Mouse (Mus musculus): ENCODE results near the gene Cstf2. TPM values are rescaled to one million over a fixed set of nuclear protein-coding genes. Genes with fewer than 3 reads are reported as not detected.

The Cstf2 gene
- polyA plus RNA-seq, 1 experiment from 2014 or later, result 83.8 TPM

- H3K9me3 ChIP-seq (ENCODE audit: control insufficient read depth, low read length), result no peaks in the 10 kb centered on the region
- DNase-seq (no peak), ATAC-seq (ENCODE audit: low FRiP score, low TSS enrichment) (no peak)
- no peak overlapping the region for H3K4me3 ChIP-seq (replicated peaks; ENCODE audit: low read depth, low read length)
- H3K27me3 ChIP-seq (ENCODE audit: control insufficient read depth, insufficient read depth, low read length), result no peaks in the 10 kb centered on the region
- no peak overlapping the region for H3K9ac ChIP-seq (replicated peaks; ENCODE audit: low read length)
- no peaks in the 10 kb centered on the region for H3K36me3 ChIP-seq (ENCODE audit: control insufficient read depth, insufficient read depth, low read length)
- H3K4me2 ChIP-seq (ENCODE audit: low read length), result no peak overlapping the region
- H3K4me1 ChIP-seq (ENCODE audit: control insufficient read depth, insufficient read depth, low read length), result no peaks in the 10 kb centered on the region
- 75% methylated on average over 2 of the region's 2 CpGs for WGBS
- H3K27ac ChIP-seq (replicated peaks; ENCODE audit: low read depth, low read length), result no peak overlapping the region
These were observed 43.7 kb downstream of the Cstf2 start for GRCm38 (mm10) chrX:134102641-134103040.

DNA sequence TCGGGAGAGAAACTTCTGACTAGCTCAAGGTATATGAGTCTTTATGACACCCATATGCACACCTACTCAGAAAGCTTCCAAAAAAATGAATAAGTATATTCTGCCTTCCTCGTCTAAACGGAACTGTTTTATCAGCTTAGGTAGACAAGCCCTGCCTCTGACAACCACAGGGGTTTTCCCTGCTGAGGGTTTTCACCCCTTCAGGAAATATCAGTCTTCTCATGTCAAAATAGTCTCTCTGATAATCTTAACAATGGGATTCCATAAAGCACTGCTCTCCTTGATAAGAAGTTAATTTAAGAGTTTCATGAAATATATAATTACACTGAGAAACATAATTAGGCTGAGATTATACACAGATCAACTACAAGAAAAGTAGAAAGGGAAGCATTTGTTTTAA lies 52.8 kb downstream of the Cstf2 start:
- H3K4me1 ChIP-seq (ENCODE audit: control insufficient read depth, insufficient read depth, low read length), result no peaks in the 10 kb centered on the region
- DNase-seq (no peak), ATAC-seq (ENCODE audit: low FRiP score, low TSS enrichment) (no peak)
- H3K4me3 ChIP-seq (replicated peaks; ENCODE audit: low read depth, low read length), result no peak overlapping the region
- no peaks in the 10 kb centered on the region for H3K9me3 ChIP-seq (ENCODE audit: control insufficient read depth, low read length)
- H3K9ac ChIP-seq (replicated peaks; ENCODE audit: low read length), result no peak overlapping the region
- WGBS, result 90% methylated on average over 3 of the region's 3 CpGs
- H3K27ac ChIP-seq (replicated peaks; ENCODE audit: low read depth, low read length), result no peak overlapping the region
- no peaks in the 10 kb centered on the region for H3K36me3 ChIP-seq (ENCODE audit: control insufficient read depth, insufficient read depth, low read length)
- no peak overlapping the region for H3K4me2 ChIP-seq (ENCODE audit: low read length)
- no peaks in the 10 kb centered on the region for H3K27me3 ChIP-seq (ENCODE audit: control insufficient read depth, insufficient read depth, low read length)

DNA sequence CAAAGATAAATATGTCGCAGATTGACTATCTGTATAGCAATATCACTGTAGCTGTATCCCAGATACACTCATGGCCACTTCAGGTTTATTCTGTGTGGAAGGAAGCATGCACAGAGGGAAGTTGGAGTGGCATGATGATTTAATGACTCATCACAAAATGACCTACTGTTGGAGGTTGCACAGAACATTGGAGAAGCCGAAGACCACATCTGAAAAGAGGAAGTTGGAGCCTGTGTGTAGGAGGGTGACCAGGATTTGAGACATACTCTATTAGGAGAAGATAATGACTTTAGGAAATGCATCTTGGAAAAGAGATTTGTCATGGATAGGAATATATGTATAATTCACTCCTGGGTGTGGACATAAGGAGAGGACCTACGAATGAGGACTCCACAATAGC lies 57.4 kb downstream of the Cstf2 start:
- ATAC-seq (ENCODE audit: low FRiP score, low TSS enrichment) (no peak), DNase-seq (no peak)
- Histone ChIP-seq H3K27ac (replicated peaks; ENCODE audit: low read depth, low read length) (no peak overlapping the region), H3K9ac (replicated peaks; ENCODE audit: low read length) (no peak overlapping the region), H3K4me3 (replicated peaks; ENCODE audit: low read depth, low read length) (no peak overlapping the region), H3K36me3 (ENCODE audit: control insufficient read depth, insufficient read depth, low read length) (no peaks in the 10 kb centered on the region), H3K4me1 (ENCODE audit: control insufficient read depth, insufficient read depth, low read length) (no peaks in the 10 kb centered on the region), H3K9me3 (ENCODE audit: control insufficient read depth, low read length) (no peaks in the 10 kb centered on the region), H3K27me3 (ENCODE audit: control insufficient read depth, insufficient read depth, low read length) (no peaks in the 10 kb centered on the region), H3K4me2 (ENCODE audit: low read length) (no peak overlapping the region)
- WGBS, result 83% methylated on average over 3 of the region's 3 CpGs

DNA sequence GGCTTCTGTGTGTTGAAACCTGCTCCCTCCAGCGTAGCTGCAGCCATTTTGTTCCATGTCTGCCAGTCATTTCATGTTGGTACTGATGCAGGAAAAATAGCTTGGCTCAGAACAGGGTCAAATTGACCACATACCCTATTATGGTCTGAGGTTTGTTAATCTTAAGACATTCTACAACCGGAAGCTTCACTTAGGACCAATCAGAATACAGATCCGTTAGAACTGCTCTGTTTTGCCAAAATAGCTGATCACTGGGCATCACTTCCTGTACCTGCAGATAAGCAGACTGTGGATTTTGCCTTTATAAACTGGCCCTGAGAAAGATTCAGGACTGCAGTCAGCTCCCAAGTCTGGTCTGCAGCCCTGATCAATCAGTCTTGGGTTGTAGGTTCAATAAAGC lies 69.6 kb downstream of the Cstf2 start:
- Histone ChIP-seq H3K36me3 (ENCODE audit: control insufficient read depth, insufficient read depth, low read length) (no peaks in the 10 kb centered on the region), H3K9me3 (ENCODE audit: control insufficient read depth, low read length) (no peaks in the 10 kb centered on the region), H3K27ac (replicated peaks; ENCODE audit: low read depth, low read length) (no peak overlapping the region), H3K27me3 (ENCODE audit: control insufficient read depth, insufficient read depth, low read length) (no peaks in the 10 kb centered on the region; the same call in 1 of the 2 replicates), H3K4me2 (ENCODE audit: low read length) (no peak overlapping the region), H3K9ac (replicated peaks; ENCODE audit: low read length) (no peak overlapping the region), H3K4me1 (ENCODE audit: control insufficient read depth, insufficient read depth, low read length) (no peaks in the 10 kb centered on the region), H3K4me3 (replicated peaks; ENCODE audit: low read depth, low read length) (no peak overlapping the region)
- WGBS, result 87% methylated on average over 3 of the region's 3 CpGs
- DNase-seq, result no peak
- no peak for ATAC-seq (ENCODE audit: low FRiP score, low TSS enrichment)

DNA sequence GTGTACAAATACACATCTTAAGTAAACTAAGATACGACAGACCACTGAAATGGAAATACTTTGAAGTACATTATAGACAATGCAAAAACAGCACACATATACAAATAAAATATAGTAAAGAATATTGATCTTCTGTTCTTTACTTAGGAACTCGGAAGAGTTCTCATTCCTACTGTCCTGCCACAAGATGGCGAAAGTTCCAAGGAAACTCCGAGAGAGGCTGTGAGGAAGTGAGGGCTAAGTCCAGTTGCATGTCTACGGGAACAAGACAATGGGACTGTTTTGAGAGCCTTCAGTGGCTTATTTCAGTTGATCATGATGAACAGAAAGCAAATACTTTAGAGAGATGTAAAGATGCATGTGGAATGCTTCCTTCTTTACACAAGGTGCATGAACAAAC lies 73.3 kb downstream of the Cstf2 start:
- Histone ChIP-seq H3K9me3 (ENCODE audit: control insufficient read depth, low read length) (no peaks in the 10 kb centered on the region), H3K36me3 (ENCODE audit: control insufficient read depth, insufficient read depth, low read length) (no peaks in the 10 kb centered on the region), H3K27me3 (ENCODE audit: control insufficient read depth, insufficient read depth, low read length) (no peaks in the 10 kb centered on the region), H3K27ac (replicated peaks; ENCODE audit: low read depth, low read length) (no peak overlapping the region), H3K9ac (replicated peaks; ENCODE audit: low read length) (no peak overlapping the region), H3K4me1 (ENCODE audit: control insufficient read depth, insufficient read depth, low read length) (no peaks in the 10 kb centered on the region), H3K4me3 (replicated peaks; ENCODE audit: low read depth, low read length) (no peak overlapping the region), H3K4me2 (ENCODE audit: low read length) (no peak overlapping the region)
- 29% methylated on average over 5 of the region's 5 CpGs for WGBS
- DNase-seq (peak; percentile 75), ATAC-seq (ENCODE audit: low FRiP score, low TSS enrichment) (no peak)

GRCm38 (mm10) chrX:134133821-134134220 lies 74.8 kb downstream of the Cstf2 start:
- DNase-seq, result no peak
- Histone ChIP-seq H3K9ac (replicated peaks; ENCODE audit: low read length) (no peak overlapping the region), H3K4me3 (replicated peaks; ENCODE audit: low read depth, low read length) (no peak overlapping the region), H3K4me1 (ENCODE audit: control insufficient read depth, insufficient read depth, low read length) (no peaks in the 10 kb centered on the region), H3K4me2 (ENCODE audit: low read length) (no peak overlapping the region), H3K36me3 (ENCODE audit: control insufficient read depth, insufficient read depth, low read length) (no peaks in the 10 kb centered on the region), H3K9me3 (ENCODE audit: control insufficient read depth, low read length) (no peaks in the 10 kb centered on the region), H3K27me3 (ENCODE audit: control insufficient read depth, insufficient read depth, low read length) (no peaks in the 10 kb centered on the region), H3K27ac (replicated peaks; ENCODE audit: low read depth, low read length) (no peak overlapping the region)
- WGBS, result 42% methylated on average over 3 of the region's 3 CpGs
- no peak for ATAC-seq (ENCODE audit: low FRiP score, low TSS enrichment)

Small RNAs within 50 kb of the gene (microRNA-seq; reads per million reads assigned to microRNA genes)
- gene Mir3112, result 0.59 reads per million

Other genes with a start within 250 kb of the Cstf2 start
- gene Tnmd, start 208.2 kb upstream of the Cstf2 start, polyA plus RNA-seq (2014; fragmentation: Nextera tagmentation; extraction: Ambion mirVana), result 0.16 and 0.57 TPM in 2 replicates
- 309 and 333 TPM in 2 replicates for gene Tspan6, start 160.8 kb upstream of the Cstf2 start, polyA plus RNA-seq (2014; fragmentation: Nextera tagmentation; extraction: Ambion mirVana)
- gene Srpx2, start 150.8 kb upstream of the Cstf2 start, polyA plus RNA-seq (2014; fragmentation: Nextera tagmentation; extraction: Ambion mirVana), result 2.0 TPM in 1 of 2 replicates, not detected in the other
- 0.39 and 0.75 TPM in 2 replicates for gene Sytl4, start 77.4 kb upstream of the Cstf2 start, polyA plus RNA-seq (2014; fragmentation: Nextera tagmentation; extraction: Ambion mirVana)
- 0.39 and 0.63 TPM in 2 replicates for gene Xkrx, start 102.9 kb downstream of the Cstf2 start, polyA plus RNA-seq (2014; fragmentation: Nextera tagmentation; extraction: Ambion mirVana)
- not detected in 2 replicates for gene Arl13a, start 128.3 kb downstream of the Cstf2 start, polyA plus RNA-seq (2014; fragmentation: Nextera tagmentation; extraction: Ambion mirVana)
- 0.17 TPM in 1 of 2 replicates, not detected in the other for gene Nox1, start 162.8 kb downstream of the Cstf2 start, polyA plus RNA-seq (2014; fragmentation: Nextera tagmentation; extraction: Ambion mirVana)
- 3.2 and 5.9 TPM in 2 replicates for gene Trmt2b, start 217.8 kb downstream of the Cstf2 start, polyA plus RNA-seq (2014; fragmentation: Nextera tagmentation; extraction: Ambion mirVana)
- 91.3 and 91.7 TPM in 2 replicates for gene Tmem35a, start 236.0 kb downstream of the Cstf2 start, polyA plus RNA-seq (2014; fragmentation: Nextera tagmentation; extraction: Ambion mirVana)
- gene Cenpi, start 248.9 kb downstream of the Cstf2 start, polyA plus RNA-seq (2014; fragmentation: Nextera tagmentation; extraction: Ambion mirVana), result 5.7 and 8.6 TPM in 2 replicates

Measured in midbrain, embryonic 14.5 days (tissue).